Mouse (Mus musculus) CH12.LX (cell line): ENCODE data around the gene 1700037H04Rik.

Experiments used
- MXI1 ChIP-seq: IDR thresholded peaks from 2 replicates; pipeline ENCODE4 v1.6.1; 2011; ENCODE audit warnings: mild to moderate bottlenecking, low read depth, low read length, improper control_type of control experiment
- USF1 ChIP-seq: IDR thresholded peaks from 2 replicates; pipeline ENCODE4 v1.6.1; 2014; ENCODE audit warnings: low read depth, mild to moderate bottlenecking, inconsistent platforms, low read length, improper control_type of control experiment

- TF ChIP-seq USF1 (no peak), MXI1 (no peak)
Measured at GRCm38 (mm10) chr2:131149254-131149578, 10.7 kb downstream of the 1700037H04Rik start.
